Mouse (Mus musculus): ENCODE measurements around the gene Tmprss12. TPM values are rescaled to one million over a fixed set of nuclear protein-coding genes. Genes with fewer than 3 reads are reported as not detected.

Tmprss12 gene
- polyA plus RNA-seq (2015; fragmentation: Illumina TruSeq; extraction: RNeasy Lipid Tissue Mini Kit (QIAGEN cat#74804); ENCODE audit: insufficient read depth, low replicate concordance), result not detected

GRCm38 (mm10) chr15:100280626-100281025 lies at the start of gene Tmprss12:
TSS of gene Tmprss12 (plus strand) at chr15:100280837.

GRCm38 (mm10) chr15:100304019-100304991 lies 23.7 kb downstream of the Tmprss12 start, which contains the start of gene Mettl7a1:
TSS of gene Mettl7a1 (plus strand) at chr15:100304140.

DNA sequence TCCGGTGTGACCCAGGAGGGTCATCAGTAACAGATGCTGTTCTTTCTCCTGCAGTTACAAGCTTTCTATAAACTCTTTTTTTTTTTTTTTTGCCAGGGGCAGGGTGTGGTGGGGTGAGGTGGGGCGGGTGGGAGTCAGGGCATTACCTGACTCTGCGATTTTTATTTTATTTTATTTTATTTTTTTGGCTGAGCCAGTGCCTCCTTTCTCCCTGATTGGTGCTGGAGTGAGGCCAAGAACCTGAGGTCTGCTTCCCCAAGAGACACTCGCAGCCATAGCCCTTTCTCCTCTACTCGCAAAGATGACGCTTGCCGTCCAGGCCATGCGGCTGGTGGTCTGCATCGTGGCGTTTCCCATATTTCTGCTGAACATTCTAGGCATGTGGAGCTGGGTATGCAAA lies 54.0 kb downstream of the Tmprss12 start, which contains the start of gene Mettl7a3:
Gene Mettl7a3, plus strand, starts transcription at position 301 of the 400 bp plus-strand sequence.

Other genes starting within 250 kb of the Tmprss12 start
- 22.6 TPM for gene Dip2b, start 242.2 kb upstream of the Tmprss12 start, polyA plus RNA-seq (2015; fragmentation: Illumina TruSeq; extraction: RNeasy Lipid Tissue Mini Kit (QIAGEN cat#74804); ENCODE audit: insufficient read depth, low replicate concordance)
- gene Atf1, start 53.0 kb upstream of the Tmprss12 start, polyA plus RNA-seq (2015; fragmentation: Illumina TruSeq; extraction: RNeasy Lipid Tissue Mini Kit (QIAGEN cat#74804); ENCODE audit: insufficient read depth, low replicate concordance), result 54.8 TPM
- gene Mettl7a1, start 23.3 kb downstream of the Tmprss12 start, polyA plus RNA-seq (2015; fragmentation: Illumina TruSeq; extraction: RNeasy Lipid Tissue Mini Kit (QIAGEN cat#74804); ENCODE audit: insufficient read depth, low replicate concordance), result 31.1 TPM
- gene Mettl7a3, start 54.1 kb downstream of the Tmprss12 start, polyA plus RNA-seq (2015; fragmentation: Illumina TruSeq; extraction: RNeasy Lipid Tissue Mini Kit (QIAGEN cat#74804); ENCODE audit: insufficient read depth, low replicate concordance), result not detected
- not detected for gene Methig1, start 72.3 kb downstream of the Tmprss12 start, polyA plus RNA-seq (2015; fragmentation: Illumina TruSeq; extraction: RNeasy Lipid Tissue Mini Kit (QIAGEN cat#74804); ENCODE audit: insufficient read depth, low replicate concordance)
- gene Mettl7a2, start 72.4 kb downstream of the Tmprss12 start, polyA plus RNA-seq (2015; fragmentation: Illumina TruSeq; extraction: RNeasy Lipid Tissue Mini Kit (QIAGEN cat#74804); ENCODE audit: insufficient read depth, low replicate concordance), result not detected
- gene Higd1c, start 83.7 kb downstream of the Tmprss12 start, polyA plus RNA-seq (2015; fragmentation: Illumina TruSeq; extraction: RNeasy Lipid Tissue Mini Kit (QIAGEN cat#74804); ENCODE audit: insufficient read depth, low replicate concordance), result not detected
- gene Gm5475, start 141.3 kb downstream of the Tmprss12 start, polyA plus RNA-seq (2015; fragmentation: Illumina TruSeq; extraction: RNeasy Lipid Tissue Mini Kit (QIAGEN cat#74804); ENCODE audit: insufficient read depth, low replicate concordance), result not detected
- gene Slc11a2, start 144.2 kb downstream of the Tmprss12 start, polyA plus RNA-seq (2015; fragmentation: Illumina TruSeq; extraction: RNeasy Lipid Tissue Mini Kit (QIAGEN cat#74804); ENCODE audit: insufficient read depth, low replicate concordance), result 23.8 TPM
- 37.2 TPM for gene Letmd1, start 188.2 kb downstream of the Tmprss12 start, polyA plus RNA-seq (2015; fragmentation: Illumina TruSeq; extraction: RNeasy Lipid Tissue Mini Kit (QIAGEN cat#74804); ENCODE audit: insufficient read depth, low replicate concordance)
- gene Csrnp2, start 214.7 kb downstream of the Tmprss12 start, polyA plus RNA-seq (2015; fragmentation: Illumina TruSeq; extraction: RNeasy Lipid Tissue Mini Kit (QIAGEN cat#74804); ENCODE audit: insufficient read depth, low replicate concordance), result 1.9 TPM

All from spleen, adult 10 weeks (tissue).